Mouse (Mus musculus) megakaryocyte progenitor cell, adult 5-6 weeks (primary cell): Measurements from ENCODE around the gene Mettl23. TPM values are rescaled to one million over a fixed set of nuclear protein-coding genes. Genes with fewer than 3 reads are reported as not detected.
"Not testable (repeated sequence)": the region's sequence is repeated elsewhere in the genome, so short reads cannot be mapped to it uniquely, and the experiment has no call there.

Experiments
- ATAC-seq: replicated peaks from 2 replicates; pipeline ENCODE4 v1.8.0; 2016; ENCODE audit warnings: mild to moderate bottlenecking, moderate TSS enrichment, inconsistent platforms; ENCODE audit not compliant: poor library complexity
- total RNA-seq, 2 experiments: library from RNA; stranded (forward) in 1 of 2; stranded (reverse) in 1 of 2; fragments of 157-497, 149-512 nt in 1 of 2; fragments of 200-1000 nt in 1 of 2; gene quantifications; 2 replicates each; pipeline versions ENCODE4 v1.2.3 to v1.2.4; 2015 to 2017

Gene Mettl23
- total RNA-seq, 2 experiments from 2014 or later: 21.7 to 49.9 TPM

DNA sequence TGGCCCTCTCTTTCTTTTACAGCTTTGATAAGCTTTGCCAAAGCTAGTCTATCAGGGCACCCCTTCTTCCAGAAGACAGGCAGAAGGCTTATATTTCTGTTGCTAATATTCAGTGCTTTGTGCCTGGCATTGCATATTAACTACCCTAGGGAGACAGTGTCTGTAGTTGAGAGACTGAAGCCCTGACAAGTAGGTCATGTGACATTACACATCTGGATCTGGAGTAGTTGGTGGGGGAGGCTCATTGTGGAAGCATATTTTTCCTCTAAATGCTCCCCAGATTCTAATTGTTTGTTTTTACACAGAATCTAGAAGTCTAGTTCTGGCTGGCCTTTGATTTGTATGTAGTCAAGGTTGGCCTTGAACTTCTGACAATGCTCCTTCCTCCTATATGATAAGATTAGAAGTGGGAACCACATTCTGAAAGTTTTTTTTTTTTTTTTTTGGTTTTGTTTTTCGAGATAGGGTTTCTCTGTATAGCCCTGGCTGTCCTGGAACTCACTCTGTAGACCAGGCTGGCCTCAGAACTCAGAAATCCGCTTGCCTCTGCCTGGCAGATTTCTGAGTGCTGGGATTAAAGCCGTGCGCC lies 3.6 kb downstream of the Mettl23 start:
- no peak for ATAC-seq

DNA sequence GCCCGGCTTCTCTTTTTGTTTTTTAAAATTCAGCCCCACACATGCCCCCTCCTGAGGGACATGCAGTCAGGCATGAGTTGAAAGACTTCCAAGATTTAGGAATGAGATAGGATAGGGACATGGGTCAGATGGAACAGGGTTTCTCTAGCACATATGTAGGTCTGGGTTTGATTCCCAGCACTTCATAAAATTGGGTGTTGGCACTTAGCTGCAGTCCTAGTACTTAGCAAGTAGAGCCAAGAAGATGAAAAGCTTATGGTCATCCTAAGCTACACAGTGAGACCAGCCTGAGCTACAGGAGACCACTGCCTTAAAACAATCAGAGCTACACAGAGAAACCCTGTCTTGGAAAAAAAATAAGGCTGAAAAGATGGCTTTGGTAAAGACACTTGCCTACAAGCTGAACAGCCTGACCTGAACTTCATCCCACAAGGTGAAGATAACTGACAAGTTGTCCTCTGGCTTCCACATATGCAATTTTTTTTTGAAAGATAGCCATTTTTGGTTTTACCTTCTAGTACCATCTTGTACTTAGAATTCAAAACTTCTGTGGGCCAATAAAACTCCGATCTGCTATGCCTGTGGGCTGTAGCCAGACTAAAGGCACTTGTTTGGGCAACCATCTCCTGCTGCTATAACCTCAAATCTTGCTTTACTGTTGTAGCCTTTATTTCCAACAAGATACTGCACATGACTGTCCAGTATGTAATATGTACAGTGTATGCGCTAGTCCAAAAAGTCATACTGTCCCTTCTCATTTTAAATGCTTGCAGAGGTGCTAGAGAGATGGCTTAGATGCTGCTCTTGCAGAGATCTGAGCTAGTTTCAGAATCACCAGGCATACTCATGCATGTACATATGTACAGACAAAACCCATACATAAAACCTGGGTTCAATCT lies 4.4 kb downstream of the Mettl23 start:
- no peak for ATAC-seq

DNA sequence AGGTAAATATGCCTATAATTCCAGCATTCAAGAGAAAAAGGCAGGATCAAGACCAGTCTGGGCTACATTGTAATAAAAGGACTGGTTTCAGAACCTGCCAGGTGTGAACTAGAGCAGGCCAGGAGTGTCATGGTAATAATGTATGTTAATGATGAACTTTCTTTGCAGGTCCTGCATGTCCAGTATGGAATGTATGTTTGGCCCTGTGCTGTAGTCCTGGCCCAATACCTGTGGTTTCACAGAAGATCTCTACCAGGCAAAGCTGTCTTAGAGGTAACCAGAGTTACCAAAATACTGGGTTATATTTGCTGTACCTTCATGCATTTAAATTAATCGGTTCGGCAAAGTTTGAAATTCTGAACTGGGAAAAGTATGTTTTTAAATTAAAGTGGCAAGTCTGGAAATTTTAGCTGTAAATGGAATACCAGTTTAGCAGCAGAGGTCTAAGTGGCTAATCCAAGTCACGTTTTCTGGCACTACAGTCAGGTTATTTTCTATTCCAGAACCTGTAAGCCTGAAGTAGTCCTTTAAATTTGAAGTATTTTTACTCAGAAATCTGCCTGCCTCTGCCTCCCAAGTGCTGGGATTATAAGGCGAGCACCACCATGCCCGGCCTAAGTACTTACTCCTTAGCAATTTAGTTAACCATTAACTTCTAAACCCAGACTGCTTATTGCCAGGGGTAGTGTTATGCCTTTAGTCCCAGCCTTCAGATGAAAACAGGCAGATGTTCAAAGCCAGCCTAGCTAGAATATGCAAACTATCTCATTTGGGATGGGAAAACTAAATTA lies 5.2 kb downstream of the Mettl23 start:
- no peak for ATAC-seq

DNA sequence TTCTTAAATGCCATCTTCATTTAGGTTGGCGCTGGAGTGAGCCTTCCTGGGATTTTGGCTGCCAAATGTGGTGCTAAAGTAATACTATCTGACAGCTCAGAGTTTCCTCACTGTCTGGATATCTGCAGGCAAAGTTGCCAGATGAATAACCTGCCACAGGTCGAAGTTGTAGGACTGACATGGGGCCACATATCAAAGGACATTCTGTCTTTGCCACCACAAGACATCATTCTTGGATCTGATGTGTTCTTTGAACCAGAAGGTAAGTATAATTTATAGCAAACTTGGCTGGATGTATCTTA lies 5.8 kb downstream of the Mettl23 start:
- ATAC-seq: not testable (repeated sequence)

DNA sequence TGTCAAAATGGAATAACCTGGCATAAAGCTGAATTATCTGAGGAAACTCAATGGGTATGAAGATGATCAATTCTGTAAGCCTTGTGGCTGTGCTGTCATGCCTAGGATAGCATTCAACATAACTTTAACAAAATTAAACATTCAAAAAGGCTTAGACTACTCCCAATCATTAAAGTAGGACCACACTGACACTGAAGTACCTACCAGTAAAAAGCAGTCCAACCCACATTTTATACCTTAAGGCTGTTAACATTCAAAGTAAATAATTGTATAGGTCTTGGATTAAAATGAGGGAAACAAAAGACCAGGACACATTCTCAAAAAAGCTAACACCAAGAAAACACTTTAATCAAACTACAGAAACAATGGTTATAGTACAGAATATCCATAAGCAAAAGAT lies 6.5 kb downstream of the Mettl23 start:
- no peak for ATAC-seq

DNA sequence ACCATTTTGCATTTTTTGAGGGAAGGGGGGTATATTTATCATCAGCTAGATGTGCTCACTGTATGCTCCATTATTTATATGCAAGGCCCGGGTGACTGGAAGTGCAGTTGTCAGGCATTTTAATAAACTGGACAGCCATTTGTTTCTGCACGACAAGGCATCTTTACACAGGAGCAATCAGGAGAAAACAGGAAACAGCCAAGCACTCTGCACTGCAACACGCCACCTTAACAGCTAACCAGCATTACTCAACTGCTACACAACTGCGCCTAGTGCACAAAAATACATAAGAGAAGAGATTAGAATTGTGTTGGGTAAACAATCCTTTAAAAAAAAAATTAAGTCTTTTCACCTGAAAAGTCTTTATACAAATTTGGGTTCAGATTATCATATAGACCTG lies 7.0 kb downstream of the Mettl23 start:
- no peak for ATAC-seq

DNA sequence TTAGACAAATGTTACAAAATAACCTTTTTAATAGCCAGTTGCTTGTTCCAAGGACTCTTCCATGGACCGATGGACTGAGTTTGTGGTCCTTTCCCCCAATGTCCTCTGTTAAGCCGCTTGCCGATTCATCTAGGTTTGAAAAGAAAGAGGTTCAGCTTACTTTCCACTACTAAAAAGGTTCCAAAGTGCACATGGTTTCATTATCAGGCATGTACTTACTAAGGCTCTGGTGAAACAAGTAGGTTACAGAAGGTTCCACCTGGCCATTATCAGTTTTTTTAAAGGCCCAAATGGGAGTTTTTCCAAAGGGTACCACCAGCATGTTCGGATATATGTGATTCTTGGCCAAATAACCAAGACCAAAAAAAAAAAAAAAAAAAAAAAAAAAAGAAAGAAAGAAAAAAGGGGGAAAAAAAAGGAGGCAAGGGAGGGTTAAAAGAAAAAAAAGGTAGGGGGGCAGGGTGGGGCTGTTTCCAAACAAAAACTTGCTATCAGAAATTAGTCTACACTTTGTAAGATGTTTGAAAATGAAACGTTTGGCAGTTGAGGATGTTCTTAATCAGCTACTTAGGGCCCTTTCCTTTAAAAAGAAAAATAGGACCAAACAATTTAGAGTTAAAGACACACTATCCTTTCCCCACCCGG lies 7.9 kb downstream of the Mettl23 start:
- ATAC-seq: no peak

DNA sequence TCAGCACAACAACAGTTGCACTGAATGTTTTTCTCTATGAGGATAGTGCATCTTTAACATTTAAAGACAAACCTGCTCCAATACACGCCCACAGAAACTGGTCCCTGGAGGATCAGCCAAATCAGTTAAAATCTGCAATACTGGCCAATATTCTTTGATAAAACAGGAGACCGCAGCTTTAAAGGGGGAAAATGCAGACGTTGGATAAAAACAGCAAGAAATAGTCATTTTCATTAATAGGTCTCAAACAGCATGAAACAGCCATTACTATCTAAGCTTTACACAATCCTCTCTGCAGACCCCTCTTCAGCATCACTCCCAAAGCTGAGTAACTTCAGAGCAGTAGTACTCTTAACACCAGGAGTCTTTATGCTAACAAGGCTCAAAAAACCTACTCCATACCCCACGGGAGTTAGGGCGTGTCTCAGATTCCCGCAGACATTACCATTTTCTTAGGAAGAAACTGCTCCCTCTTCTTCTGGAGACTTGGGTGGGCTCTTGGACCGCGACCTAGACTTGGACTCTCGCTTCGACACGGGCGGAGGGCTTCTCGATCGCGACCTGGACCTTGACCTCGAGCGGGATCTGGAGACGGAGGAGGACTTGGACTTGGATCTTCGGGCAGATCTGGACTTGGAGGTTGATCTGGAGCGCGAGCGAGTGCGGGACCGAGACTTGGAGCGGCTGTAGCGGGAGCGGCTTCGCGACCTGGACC lies 8.7 kb downstream of the Mettl23 start:
- ATAC-seq: no peak

DNA sequence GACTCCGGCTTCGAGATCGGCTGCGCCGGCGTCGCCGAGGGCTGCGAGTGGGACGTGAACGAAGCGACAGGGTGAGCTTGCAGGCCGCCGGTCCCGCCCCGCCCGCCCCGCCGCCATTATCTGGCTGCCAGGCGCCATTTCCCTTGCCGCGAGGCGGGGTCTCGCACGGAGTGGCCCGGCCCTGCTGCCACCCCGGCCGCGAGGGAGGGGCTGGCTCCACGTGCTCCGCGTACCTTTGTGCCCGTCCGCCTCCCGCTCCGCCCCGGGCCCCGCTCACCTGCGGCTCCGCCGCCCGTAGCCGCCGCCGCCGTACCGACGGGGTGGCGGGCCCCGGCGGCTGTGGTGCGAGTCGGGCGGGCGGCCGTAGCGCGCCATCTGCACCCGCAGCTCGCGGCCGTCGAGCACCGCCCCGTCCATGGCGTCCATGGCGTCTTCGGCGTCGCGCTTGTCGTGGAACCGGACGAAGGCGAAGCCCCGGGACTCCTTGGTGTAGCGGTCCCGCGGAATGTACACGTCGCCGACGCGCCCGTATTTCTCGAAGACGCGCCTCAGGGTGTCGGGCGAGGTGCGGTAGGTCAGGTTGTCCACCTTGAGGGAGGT lies 9.3 kb downstream of the Mettl23 start, which contains the start of gene Mfsd11:
TSS of gene Mfsd11 (plus strand) at position 150 of the 600 bp plus-strand sequence.
- ATAC-seq: peak; percentile 12

DNA sequence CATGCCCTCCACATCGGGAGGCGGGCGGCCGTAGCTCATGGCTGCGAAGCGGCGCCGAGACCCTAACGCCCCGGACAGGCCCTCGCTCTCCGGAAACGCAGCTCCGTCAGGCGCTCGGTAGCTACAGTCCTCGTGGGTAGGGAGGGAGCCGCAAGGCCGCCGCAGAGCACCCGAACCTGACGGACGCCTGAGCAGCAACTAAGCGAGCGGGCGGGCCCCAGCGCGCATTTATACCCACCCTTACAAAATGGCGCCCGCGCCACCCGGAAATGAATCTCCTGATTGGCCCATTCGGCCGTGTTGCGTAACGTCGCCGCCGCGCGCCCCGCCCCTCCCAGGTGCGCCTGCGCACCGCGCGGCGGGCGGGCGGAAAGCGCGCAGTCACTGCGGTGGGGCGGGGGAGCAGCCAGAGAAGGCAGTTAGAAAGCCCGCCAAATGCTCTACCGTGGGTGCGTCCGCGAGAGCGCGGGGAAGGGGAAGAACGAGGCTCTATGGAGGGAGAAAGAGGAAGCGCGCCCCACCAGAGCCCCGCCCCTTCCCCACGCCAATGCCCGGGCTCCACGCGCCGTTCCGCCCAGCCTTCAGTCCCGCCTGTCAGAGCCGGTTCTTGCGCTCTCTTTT lies 9.9 kb downstream of the Mettl23 start, which contains the start of gene Srsf2:
TSS of gene Srsf2 (minus strand) at position 204 of the 621 bp plus-strand sequence.
- peak; percentile 71 for ATAC-seq

DNA sequence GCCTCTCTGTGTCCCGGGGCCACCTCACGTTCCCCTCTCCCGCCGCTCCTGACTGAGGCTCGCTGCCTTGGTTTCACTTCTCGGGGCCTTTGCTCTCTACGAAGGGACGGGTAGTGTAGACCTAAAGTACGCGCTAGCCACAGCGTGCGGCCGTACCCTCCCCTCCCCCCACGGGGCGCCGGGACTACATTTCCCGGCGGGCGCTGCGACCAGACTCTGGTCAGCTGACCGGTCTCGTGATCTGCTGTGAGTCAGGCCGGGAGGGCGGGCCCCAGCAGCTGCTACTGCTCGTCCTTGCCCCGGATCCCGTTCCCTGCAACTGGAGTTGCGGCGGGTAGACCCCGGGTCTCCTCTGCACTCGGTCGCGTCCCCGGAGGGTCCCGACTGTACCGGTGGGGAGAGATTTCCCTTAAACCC lies 10.4 kb downstream of the Mettl23 start:
- peak; percentile 59 for ATAC-seq

DNA sequence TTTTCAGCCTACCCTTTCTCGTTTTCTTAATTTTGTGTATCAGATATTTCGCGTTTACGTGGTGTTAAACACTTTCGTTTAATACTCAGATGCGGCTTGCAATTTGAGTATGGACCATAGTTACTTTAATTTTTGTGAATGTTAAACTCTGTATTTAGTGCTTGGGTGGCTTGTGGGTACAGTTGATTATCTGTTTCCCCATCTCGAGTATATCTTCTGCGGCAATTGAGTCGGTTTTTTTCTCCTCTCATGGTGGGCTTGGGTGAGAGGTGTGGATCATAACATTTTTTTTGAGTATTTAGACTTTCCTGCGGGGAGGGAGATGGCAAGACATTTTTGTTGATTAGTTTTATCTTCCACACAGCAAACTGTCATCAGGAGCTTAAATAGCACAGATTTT lies 11.2 kb downstream of the Mettl23 start:
- no peak for ATAC-seq

DNA sequence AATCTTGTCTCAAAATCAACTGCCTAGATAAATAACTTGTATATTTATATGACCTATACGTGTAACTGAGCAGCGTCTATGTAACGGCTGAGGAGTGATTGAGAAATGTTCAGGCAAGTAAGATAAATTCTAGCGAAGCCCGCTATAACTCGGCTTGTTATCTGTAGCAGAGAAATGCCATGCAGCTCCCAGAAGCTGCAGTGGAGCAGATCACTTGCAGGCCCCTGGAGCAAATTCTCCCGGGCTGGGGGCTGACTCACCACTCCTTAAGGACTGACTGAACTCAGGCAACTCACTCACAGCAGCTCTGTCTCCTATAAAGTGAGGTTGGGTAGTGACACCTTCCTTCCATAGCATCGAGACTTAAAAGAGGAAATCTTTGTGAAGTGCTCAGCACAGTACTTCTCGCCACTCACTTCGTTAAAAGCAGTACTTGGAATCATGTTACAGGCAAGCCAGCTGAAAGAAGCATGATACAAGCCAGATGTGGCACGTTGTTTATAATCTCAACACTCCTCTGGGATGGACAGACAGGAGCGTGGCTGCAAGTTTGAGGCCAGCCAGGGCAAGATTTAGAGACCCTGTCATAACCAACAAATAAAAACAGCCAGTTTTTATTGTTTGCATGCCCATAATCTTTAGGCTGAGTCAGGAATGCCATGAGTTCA lies 14.2 kb downstream of the Mettl23 start:
- ATAC-seq: no peak

DNA sequence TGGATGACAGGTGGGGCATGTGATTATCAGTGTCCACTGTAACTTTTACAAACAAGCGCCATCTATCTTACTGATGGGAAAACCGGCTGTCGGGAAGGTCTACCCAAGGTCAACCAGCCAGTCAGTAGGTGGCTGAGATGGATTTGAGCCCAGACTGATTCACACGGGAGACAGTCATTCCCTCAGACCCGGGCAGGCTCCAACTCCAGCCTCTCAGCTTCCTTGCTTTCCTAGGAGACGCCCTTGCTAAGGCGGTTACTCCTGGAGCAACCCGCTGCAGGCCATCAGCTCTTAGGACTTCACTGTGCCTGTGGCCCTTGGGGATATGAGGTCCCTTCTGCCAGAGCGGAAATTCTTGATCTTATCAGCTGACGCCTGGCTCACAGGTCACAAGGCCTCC lies 21.4 kb downstream of the Mettl23 start:
- no peak for ATAC-seq

DNA sequence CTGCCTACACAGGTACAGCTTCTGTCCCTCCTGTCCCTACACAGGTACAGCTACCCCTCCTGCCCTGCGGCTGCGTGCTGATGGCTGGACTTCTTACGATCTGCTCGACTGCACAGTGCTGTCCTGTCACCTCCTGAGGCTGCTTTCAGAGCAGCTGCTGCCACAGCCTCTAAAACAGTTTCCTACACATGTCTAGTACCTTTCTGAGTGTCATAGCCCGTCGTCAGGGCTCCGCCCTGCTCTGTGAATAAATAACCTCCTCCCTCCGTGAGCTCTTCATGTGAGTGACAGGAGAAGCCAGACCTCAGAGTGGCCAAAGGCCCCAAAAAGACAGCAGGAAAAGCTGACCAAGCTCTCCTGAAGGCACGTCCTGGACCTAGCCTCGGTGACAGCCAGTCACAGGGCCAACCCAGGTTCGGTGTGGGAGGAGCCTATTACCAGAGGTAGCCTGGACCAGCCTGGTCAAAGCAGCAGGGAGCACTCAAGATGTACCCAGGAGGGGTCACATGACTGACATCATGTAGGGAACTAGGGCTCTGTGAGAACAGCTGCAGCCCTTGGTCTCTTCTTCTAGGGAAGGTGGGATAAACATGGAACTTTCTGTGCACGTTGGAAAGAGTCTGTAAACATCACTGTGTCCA lies 23.0 kb downstream of the Mettl23 start:
- ATAC-seq: no peak

DNA sequence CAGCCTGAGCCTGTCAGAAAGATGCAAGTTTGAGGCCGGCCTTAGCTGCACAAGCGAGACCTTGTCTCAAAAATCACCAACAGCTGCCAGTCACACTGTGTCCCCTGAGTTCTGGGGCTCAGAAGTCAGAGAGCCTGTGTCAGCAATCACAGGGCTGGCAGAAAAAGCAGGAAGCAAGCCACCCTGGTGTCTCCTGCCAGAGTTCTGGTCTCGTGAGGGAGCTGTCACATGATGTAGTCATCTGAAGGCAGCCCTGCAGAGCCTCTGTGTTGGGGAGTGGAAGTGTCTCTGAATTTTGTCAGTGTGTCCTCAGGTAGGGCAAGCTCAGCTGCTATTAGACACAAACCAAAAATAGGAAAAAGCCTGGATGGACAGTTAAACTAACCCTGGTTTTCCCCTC lies 25.1 kb downstream of the Mettl23 start:
- ATAC-seq: no peak

DNA sequence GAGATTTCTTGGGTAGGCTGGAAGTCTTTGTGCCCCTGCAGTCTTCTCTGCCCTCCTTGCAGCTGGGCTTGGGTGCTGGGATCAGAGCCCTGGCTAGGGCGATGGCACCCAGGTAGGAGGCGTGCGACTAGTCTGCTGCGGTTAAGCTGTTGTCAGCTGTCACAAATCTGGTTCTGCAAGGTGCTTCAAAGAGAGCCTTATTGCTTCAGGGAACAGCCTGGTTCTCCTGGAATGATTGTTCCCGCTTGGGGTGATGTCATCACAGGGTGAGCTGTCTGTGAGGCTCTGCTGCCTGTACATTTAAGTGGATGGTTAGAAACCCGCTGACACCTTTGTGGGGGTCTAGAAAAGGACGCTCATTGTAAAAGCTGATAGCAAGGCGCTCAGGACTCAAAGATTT lies 26.1 kb downstream of the Mettl23 start:
- ATAC-seq: no peak

DNA sequence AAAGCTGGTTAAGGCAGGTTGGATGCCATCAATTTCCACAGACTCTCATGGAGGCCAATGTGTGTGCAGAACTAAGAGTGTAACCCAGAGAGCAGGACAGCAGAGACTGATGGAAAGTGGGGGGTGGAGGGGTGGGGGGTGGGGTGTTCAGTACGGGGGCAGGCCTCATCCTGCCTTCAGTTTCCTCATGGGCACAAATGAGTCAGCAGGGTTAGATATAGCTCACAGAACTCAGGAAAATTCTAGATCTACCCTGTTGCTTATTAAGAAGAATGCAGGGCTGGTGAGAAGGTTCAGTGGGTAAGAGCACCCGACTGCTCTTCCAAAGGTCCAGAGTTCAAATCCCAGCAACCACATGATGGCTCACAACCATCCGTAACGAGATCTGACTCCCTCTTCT lies 26.6 kb downstream of the Mettl23 start:
- no peak for ATAC-seq

DNA sequence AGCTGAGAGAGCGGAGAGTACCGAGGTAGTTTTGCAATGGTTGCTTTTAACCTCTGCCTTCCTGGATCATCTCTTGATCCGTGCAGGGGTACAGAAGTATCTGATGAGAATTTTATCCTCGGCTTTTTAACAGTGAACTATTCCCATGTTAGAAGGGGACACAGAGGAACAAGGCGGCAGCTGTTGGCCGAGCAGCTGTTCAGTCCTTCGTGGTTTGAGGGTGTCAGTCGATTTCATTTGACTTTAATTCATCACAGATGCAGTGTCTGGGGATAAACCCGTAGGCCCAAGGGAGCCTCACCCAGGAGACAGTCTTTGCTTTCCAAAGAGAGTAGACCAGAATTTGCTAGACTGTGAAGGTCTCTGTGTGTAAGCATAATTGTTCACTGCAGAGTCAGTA lies 28.5 kb downstream of the Mettl23 start:
- ATAC-seq: no peak
